Mouse (Mus musculus) spleen, adult 2 months (tissue): ENCODE data around the gene Zcchc2. TPM values are rescaled to one million over a fixed set of nuclear protein-coding genes. Genes with fewer than 3 reads are reported as not detected.

Experiments
- DNase-seq, 2 experiments: peaks; one replicate each; pipeline versions ENCODE4 v3.0.0 to v3.0.0-alpha.2; 2012 to 2021; ENCODE audit warnings: low spot score in 2 of 2, low read depth in 1 of 2
- H3K27ac ChIP-seq: fragments of 200-500 bp; 2 replicates; pipeline ENCODE4 v1.5.1; 2012; ENCODE audit warnings: low read length, inconsistent platforms; ENCODE audit not compliant: insufficient read depth
- H3K27me3 ChIP-seq: fragments of 200-500 bp; 2 replicates; pipeline ENCODE4 v1.6.1; 2012; ENCODE audit warnings: mild to moderate bottlenecking, moderate library complexity, low read length, inconsistent platforms; ENCODE audit not compliant: control insufficient read depth, insufficient read depth
- H3K36me3 ChIP-seq: fragments of 200-500 bp; 2 replicates; pipeline ENCODE4 v1.6.1; 2012; ENCODE audit warnings: mild to moderate bottlenecking, low read length, inconsistent platforms; ENCODE audit not compliant: control insufficient read depth, insufficient read depth
- H3K4me1 ChIP-seq: fragments of 200-500 bp; 2 replicates; pipeline ENCODE4 v1.6.1; 2011; ENCODE audit warnings: inconsistent platforms; ENCODE audit not compliant: control insufficient read depth, insufficient read depth, insufficient read length
- H3K4me3 ChIP-seq: fragments of 200-500 bp; 2 replicates; pipeline ENCODE4 v1.5.1; 2011; ENCODE audit warnings: mild to moderate bottlenecking, inconsistent platforms; ENCODE audit not compliant: insufficient read depth, insufficient read length; ENCODE audit errors: extremely low read depth
- CTCF ChIP-seq: fragments of 200-500 bp; IDR thresholded peaks from 2 replicates; pipeline ENCODE4 v1.5.1; 2011; ENCODE audit warnings: mild to moderate bottlenecking, inconsistent platforms; ENCODE audit not compliant: insufficient read depth, insufficient read length, insufficient replicate concordance; ENCODE audit errors: extremely low read depth
- POLR2A ChIP-seq: fragments of 200-500 bp; IDR thresholded peaks from 2 replicates; pipeline ENCODE4 v1.6.1; 2011; ENCODE audit warnings: low read depth, low read length, inconsistent platforms
- WGBS: fragments of 180-500 bp; shearing (Covaris S2); methylation state at CpG from one replicate; pipeline ENCODE4 v1.1.7; 2018; 5-methylcytosine and 5-hydroxymethylcytosine counted together
- polyA plus RNA-seq: library from polyadenylated mRNA; depleted of rRNA; stranded (reverse); fragments of >200 nt; gene quantifications from 2 replicates; pipeline ENCODE4 v1.2.3, GENCODE M21; 2012

The Zcchc2 gene
- polyA plus RNA-seq, 1 experiment: 16.9 TPM

GRCm38 (mm10) chr1:105956057-105956456 lies 34.1 kb upstream of the Zcchc2 start:
- no peak for TF ChIP-seq CTCF
- TF ChIP-seq POLR2A: no peak
- Histone ChIP-seq H3K4me1 (no peaks in the 10 kb centered on the region), H3K27me3 (no peaks in the 10 kb centered on the region), H3K36me3 (no peaks in the 10 kb centered on the region), H3K27ac (no peak overlapping the region), H3K4me3 (no peak overlapping the region)
- DNase-seq: no peak
- WGBS: 60% methylated on average over 5 of the region's 5 CpGs

GRCm38 (mm10) chr1:105961472-105961871 lies 28.7 kb upstream of the Zcchc2 start:
- no peak overlapping the region for H3K27ac ChIP-seq
- H3K4me3 ChIP-seq: no peak overlapping the region
- no peak for TF ChIP-seq CTCF
- no peak for TF ChIP-seq POLR2A
- H3K4me1 ChIP-seq: no peaks in the 10 kb centered on the region
- 91% methylated on average over 4 of the region's 4 CpGs for WGBS
- no peak for DNase-seq
- no peaks in the 10 kb centered on the region for H3K27me3 ChIP-seq
- no peaks in the 10 kb centered on the region for H3K36me3 ChIP-seq

DNA sequence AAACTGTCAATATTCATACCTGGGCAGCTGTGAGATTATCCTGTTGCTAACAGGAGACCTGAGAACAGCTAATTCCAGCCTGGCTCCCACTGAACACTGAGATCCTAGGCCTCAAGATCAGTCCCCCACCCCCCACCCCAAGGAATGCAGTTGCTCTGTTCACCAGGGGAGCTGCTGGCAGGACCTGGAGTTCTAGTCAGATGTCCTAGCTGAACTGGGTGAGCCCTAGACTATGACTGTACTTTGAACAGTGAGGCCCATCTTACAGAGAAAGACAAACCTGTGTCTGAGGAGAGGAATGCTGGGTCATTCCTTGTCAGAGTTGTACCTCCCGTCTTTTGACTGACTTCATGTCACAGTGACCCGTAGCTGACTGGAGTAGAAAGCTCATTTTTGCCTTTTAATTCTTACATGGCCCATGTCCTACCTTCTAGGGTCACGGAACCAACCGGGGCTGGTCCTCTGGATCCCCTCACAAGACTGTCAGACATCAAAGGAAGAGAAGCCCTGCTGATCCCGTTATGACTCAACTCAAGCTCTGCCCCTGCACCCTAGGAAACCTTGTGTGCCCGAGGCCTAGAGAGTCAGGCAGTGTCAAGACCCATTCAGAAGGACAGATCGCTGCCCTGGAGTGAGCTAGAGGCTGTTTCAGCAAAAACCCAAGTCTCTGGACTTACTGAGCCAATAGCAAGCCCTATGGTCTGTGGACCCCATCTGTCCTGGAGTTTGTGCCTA lies 28.0 kb upstream of the Zcchc2 start:
- 92% methylated on average over 7 of the region's 7 CpGs for WGBS
- no peaks in the 10 kb centered on the region for H3K27me3 ChIP-seq
- TF ChIP-seq CTCF (no peak), POLR2A (no peak)
- H3K36me3 ChIP-seq: no peaks in the 10 kb centered on the region
- no peak overlapping the region for H3K4me3 ChIP-seq
- H3K27ac ChIP-seq: no peak overlapping the region
- no peak for DNase-seq
- H3K4me1 ChIP-seq: no peaks in the 10 kb centered on the region

DNA sequence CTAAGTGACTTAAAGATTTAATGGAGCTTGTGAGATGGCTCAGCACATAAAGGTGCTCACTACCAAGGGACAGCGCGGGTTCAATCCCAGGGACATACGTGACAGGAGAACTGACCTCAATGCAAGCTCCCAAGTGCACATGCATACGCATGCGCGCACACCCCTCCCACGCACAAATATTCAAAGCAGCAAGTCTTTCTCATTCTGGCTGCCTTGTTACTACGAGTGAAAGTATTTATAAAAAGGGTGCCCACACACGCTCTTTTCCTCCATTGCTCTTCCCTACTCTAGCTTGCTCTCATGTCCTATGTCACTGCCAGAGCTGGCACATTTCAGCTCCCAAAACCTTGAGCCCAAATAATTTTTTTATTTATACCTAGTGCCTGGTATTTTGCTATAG lies 27.4 kb upstream of the Zcchc2 start:
- H3K36me3 ChIP-seq: no peaks in the 10 kb centered on the region
- TF ChIP-seq POLR2A: no peak
- TF ChIP-seq CTCF: no peak
- H3K4me3 ChIP-seq: no peak overlapping the region
- H3K27me3 ChIP-seq: no peaks in the 10 kb centered on the region
- 94% methylated on average over 9 of the region's 9 CpGs for WGBS
- H3K4me1 ChIP-seq: no peaks in the 10 kb centered on the region
- no peak overlapping the region for H3K27ac ChIP-seq
- DNase-seq: no peak

- DNase-seq: no peak
- WGBS: 84% methylated on average over 4 of the region's 4 CpGs
- H3K27ac ChIP-seq: no peak overlapping the region
Observed at GRCm38 (mm10) chr1:105964514-105964913, 25.7 kb upstream of the Zcchc2 start.

GRCm38 (mm10) chr1:105965189-105965588 lies 25.0 kb upstream of the Zcchc2 start:
- Histone ChIP-seq H3K27me3 (no peaks in the 10 kb centered on the region), H3K4me3 (no peak overlapping the region), H3K4me1 (no peaks in the 10 kb centered on the region), H3K27ac (no peak overlapping the region), H3K36me3 (no peaks in the 10 kb centered on the region)
- TF ChIP-seq POLR2A (no peak), CTCF (no peak)
- 82% methylated on average over 5 of the region's 5 CpGs for WGBS
- no peak for DNase-seq

More at GRCm38 (mm10) chr1:105964514-105964913, 25.7 kb upstream of the Zcchc2 start:
- H3K27me3 ChIP-seq: no peaks in the 10 kb centered on the region
- H3K4me3 ChIP-seq: no peak overlapping the region
- H3K36me3 ChIP-seq: no peaks in the 10 kb centered on the region
- TF ChIP-seq CTCF: no peak
- TF ChIP-seq POLR2A: no peak
- H3K4me1 ChIP-seq: no peaks in the 10 kb centered on the region

DNA sequence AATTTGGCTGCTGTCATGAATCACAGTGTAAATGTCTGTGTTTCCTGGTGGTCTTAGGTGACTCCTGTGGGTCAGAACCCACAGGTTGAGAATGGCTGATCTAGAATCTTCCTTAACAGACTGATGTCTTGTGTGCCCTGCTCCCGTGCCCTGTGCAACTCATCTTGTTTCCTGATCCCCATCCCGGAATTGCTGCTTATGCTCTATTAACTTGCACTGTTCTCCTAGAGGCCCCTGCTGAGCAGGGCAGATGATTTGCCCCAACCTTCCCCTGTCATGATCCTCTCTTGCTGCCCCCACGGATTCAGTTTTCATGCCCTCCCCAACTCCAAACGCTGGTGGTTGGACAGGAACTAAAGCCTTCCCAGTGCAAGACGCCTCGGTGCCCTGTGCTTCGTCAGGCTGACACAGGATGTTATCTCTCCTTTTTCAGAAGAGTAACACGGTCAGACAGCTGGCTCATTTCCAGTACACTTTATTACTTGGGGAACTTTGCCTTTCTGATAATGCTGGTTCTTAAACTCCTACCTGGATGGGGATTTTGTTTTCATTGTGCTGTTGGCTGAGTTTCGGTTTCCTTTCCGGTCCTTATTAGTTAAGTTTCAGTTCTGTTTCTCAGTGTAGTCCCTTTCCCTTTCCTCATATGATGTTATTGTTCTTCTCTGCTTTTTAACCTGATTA lies 18.6 kb upstream of the Zcchc2 start:
- Histone ChIP-seq H3K27ac (peak overlapping the region; percentile 74), H3K36me3 (no peaks in the 10 kb centered on the region), H3K27me3 (no peaks in the 10 kb centered on the region), H3K4me1 (peaks cover 15% of the 10 kb centered on the region), H3K4me3 (peak overlapping the region; percentile 47)
- TF ChIP-seq POLR2A (no peak), CTCF (no peak)
- DNase-seq: peak; percentile 21 to 43
- 8% methylated on average over 10 of the region's 10 CpGs for WGBS
